Mouse (Mus musculus) left cerebral cortex, adult 18-20 months (tissue): ENCODE measurements around the gene Dusp27. TPM values are rescaled to one million over a fixed set of nuclear protein-coding genes. Genes with fewer than 3 reads are reported as not detected.
"Not testable (repeated sequence)": the region's sequence is repeated elsewhere in the genome, so short reads cannot be mapped to it uniquely, and the experiment has no call there.

Experiments used
- DNase-seq, 2 experiments: peaks; one replicate each; pipeline ENCODE4 v3.0.0; 2021 to 2022; ENCODE audit warnings: low spot score in 2 of 2, mixed read lengths in 1 of 2
- total RNA-seq, 2 experiments: library from RNA; stranded (reverse); gene quantifications; 2 replicates each; pipeline ENCODE4 v1.2.3; 2021

Dusp27 gene
- total RNA-seq, 2 experiments from 2014 or later = 0.28 to 0.30 TPM

DNA sequence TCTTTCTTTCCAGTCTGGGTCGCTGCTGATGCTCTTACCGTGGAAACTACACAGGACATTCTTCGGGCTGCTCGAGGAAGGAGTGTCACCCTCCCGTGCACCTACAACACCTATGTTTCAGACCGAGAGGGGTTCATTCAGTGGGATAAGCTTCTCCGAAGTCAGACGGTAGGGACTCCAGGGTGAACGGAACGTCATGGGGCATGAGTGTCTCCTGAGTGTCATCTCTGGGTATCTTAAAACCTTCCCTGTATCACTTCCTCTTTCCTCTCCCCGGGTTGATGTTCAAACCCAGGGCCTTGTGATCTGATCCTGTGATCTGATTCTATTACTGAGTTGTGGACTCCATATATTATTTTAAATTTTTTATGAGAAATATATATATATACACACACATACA, 18.9 kb upstream of the Dusp27 start:
- no peak for DNase-seq

DNA sequence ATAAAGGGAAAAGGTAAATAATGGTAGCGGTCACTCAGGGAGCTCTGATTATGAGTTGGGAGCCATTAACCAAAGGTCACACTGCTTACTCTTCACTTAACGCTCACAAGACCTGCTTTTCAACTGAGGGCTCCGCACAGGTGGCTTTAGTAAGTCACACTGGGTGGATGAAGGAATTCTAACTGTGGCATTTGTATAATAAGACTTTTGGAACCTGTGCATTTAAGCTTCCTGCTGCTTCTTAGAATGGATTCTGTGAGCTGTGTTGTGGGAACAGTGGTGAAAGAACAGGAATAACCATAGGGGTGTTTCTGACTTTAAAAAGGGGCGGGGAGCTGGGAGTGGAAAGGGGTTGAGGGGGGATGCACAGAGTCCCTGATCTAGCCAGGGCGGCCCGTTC, 14.6 kb upstream of the Dusp27 start:
- DNase-seq = no peak

DNA sequence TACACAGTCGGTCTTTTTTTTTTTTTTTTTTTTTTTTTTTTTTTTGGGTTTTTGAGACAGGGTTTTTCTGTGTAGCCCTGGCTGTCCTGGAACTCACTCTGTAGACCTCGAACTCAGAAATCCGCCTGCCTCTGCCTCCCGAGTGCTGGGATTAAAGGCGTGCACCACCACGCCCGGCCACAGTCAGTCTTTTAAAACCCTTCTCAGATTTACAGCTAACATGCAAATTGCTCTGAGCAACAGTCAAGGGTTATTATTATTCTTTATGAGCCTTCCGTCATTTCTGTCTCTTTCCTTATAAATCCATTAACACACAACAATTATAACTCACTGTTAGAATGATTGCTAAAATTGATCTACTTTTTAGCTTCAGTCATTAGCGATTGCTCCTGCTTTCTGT, 14.1 kb upstream of the Dusp27 start:
- DNase-seq = not testable (repeated sequence)

DNA sequence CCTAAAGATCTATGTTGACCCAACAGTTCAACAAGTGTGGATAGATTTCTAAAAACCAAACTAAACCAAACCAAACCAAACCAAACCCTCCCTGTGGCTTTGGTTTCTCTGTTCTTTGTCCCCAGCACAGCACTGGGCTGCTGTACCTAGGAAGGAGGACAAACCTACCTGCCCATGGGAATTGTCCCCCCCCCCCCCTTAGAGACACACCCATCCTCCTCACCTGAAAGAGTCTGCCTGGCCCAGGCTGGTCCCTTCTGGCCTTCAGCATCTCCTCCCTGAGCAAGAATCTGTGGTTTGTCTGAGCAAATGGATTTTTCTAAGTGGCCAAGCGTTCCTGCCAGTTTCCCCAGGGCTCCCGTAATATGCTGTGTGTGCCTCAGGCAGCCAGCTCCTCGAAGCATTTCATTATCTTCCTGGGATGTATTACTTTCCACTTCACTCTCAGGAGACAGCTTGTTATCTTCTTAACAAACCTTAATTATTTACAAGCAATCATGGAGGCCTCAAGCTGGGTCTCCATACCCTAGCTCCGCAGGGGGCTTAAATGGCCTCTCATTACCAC, 12.0 kb upstream of the Dusp27 start:
- DNase-seq = no peak

DNA sequence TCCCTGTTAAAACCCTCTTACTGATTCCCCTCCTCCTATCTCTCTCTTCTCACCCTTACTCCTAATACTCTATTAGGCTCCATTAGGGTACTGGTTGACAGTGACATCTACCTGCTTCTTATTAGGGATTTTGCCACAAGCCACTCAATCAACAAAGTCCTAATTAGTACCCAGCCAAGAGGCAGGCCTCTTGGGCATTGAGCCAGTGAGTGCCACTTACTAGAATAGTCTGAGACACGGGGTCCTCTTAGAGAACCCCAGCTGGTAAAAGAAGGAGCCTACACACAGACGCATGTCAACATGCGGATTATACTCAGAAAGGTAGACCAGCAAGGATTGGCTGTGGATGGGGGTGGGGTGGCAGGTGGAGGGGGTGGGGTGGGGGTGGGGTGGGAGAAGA, 11.4 kb upstream of the Dusp27 start:
- DNase-seq = no peak

DNA sequence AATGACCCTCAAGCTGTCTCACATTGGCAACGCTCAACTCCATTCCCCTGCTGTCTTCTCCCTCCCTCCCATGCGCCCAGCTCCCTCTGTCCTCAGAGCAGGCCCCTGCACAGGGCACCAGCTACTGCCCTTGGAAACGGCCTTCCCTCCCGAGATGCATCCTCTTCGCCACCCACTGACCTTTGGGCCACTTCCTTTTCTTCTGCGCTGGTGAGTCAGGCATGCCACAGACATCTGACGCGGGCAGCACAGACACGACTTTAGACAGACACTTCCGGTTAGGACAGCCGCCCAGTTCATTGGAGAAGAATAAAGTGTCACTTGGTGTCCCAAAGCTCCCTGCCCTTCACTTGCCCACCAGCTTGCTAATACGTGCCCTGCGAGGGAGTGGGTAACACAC, 10.4 kb upstream of the Dusp27 start:
- DNase-seq = no peak

DNA sequence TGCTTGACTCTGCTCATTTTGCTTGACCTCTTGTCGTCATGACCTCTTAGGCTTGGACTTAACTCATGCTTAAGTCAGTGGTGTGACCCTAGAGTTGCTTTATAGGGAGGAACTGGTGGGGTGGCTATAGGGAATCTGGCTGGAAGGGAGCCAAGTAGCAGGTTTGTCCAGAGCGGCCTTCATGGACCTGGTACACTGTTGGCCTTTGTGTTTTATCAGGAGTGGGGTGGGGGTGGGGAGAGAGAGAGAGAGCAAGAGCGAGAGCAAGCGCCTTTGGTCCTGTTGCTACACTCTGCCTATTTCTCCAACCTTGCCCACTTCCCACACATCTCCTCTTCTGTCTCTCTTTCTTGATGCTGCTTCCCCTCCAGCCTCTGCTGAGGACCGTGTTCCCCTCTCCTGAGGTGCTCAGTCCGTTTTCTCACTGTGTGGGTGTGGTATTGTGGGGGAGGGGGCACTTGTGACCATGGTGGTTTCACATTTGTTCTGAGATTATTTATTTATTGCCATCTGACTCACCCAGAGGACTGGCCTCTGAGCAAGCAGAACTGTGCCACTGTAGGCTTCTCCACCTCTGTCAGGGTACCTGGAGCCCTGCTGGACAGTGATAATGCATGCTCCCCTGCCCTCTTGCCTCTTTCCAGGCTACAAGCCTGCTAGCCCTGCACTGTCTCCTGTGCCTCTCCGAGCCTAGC, 9.7 kb upstream of the Dusp27 start:
- no peak for DNase-seq

DNA sequence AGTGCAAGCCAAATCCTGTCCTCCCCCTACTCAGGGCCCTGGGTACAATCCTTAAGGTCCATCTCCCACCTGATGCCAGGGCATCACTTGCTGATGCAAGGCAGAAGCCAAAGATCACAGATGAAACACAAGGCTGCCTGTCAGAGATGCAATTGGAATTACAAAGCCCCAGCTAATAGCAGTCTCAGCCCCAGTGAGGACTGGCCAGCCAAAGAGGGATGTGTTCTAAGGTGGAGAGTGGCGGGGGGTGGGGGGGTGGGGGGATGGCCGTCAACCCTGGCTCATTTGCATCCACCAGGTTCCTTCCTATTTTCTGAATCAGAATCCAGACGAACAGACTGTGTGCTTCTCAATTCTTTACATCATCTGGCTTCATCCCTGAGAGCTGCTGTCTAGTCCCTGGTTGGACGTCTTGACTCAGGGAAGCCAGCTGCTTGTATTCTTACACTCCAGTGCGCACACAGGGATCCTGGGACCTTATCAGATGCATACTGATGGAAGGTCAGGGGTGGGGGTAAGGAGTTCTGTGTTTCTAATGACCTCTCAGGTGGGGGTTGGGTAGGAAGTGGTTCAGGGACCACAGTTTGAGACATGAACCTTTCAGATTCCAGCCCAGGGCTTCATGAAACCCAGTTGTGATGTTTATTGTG, 7.5 kb upstream of the Dusp27 start:
- DNase-seq = no peak

DNA sequence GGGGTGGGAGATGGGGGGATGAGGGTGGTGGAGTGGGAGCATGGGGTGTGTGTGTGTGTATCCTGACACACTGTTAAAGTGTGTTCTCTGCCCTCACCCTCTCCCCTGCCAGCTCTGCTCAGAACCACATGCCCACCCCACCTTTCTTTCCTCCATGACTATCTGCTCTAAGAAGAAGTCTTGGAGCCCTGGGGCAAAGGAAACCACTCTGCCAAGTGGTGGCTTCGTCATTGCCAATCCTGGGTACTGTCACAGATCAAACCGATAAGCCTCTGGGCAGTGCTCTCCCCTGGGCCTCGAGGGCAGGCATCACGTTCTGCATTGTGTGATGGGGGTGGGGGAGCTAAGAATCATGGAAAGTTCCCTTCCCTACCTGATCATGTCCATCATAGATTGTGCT, 4.6 kb upstream of the Dusp27 start:
- no peak for DNase-seq

DNA sequence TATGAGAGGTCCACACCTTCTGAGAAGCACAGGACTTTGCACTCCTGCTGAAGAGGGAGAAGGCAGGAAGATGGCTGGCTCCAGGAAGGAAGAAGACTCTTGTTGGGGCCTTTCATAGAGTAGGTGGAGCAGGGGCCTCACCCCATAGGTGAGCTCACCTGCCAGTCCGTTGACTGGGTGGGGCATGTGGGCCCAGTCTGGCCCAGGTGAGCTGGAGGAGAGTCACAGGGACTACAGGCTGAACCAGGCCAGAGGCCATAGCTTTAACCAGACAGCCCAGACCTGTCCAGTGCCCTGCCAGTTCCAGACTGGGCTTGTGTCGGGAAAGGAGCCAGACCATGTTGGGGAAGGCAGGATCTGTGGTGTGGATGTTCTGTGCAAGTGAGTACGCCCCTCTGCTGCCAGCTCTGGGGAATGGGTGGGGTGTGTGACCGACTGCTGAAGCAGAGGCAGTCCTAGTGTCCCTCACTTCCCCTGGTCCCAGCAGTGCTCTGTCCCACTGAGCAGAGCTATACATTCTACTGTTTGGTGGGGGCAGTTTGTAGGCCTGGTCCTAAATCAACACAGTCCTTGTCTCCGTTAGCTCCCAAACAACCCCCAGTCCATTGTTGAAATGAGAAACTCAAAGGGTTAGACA, 2.6 kb upstream of the Dusp27 start, which contains the start of gene Gpa33:
Gene Gpa33, plus strand, starts transcription at position 15 of the 637 bp plus-strand sequence.
- DNase-seq = no peak

DNA sequence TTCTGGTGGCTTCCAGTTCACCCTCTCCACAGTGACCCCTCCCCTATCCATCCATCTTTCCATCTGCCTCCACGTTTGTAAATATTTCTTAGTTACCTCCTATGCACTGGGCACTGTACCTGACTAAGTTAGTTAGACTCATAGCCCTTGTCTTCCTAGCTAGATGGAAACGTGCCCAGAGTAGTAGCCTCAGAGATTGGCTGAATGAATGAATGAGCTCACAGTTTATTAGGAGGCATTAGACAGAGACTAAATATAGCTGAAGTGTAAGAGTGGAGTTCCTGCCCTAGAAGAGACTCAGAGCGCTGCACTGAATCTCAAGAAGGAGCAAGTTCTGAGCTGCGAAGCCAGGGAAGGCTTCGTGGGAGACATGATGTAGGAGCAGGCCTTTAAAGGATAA, 829 bp upstream of the Dusp27 start:
- no peak for DNase-seq

DNA sequence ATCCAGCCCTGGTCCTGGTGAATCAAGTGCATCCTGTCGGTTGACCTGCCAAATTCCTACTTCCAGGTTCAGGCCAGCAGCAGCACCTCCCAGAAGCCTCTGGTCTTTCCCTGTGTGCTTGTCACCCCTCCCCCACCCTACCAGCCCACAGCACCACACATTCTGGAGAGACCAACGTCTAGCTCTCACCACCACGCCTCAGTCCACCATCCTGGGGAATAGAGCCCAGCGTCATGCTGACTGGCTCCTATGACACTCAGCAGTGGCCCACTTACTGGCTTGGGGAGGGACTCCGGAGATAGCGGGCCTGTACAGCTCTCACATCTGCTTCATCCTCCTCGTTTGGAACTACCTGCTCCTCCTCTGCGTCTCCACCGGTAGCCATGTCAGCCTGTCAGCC, 927 bp downstream of the Dusp27 start:
- DNase-seq = no peak

DNA sequence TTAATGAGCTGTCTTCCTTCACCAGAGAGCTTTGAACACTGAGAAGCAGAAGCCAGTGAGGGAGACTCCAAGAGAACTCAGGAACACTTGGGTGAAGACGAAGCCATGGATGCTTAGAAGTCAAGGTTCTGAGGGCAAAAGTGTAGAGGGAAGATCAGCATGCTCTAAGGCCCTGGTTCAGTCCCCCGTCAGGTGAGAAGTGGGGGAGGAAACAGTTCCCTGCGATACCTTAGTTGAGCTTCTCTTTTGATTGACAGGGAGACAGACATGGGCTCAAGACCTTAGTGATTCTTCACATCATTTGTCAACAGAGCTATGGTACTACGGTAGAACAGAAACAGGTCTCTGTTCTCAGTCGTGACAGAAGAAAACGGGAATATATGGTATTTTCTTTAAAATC, 1.4 kb downstream of the Dusp27 start:
- DNase-seq = no peak

DNA sequence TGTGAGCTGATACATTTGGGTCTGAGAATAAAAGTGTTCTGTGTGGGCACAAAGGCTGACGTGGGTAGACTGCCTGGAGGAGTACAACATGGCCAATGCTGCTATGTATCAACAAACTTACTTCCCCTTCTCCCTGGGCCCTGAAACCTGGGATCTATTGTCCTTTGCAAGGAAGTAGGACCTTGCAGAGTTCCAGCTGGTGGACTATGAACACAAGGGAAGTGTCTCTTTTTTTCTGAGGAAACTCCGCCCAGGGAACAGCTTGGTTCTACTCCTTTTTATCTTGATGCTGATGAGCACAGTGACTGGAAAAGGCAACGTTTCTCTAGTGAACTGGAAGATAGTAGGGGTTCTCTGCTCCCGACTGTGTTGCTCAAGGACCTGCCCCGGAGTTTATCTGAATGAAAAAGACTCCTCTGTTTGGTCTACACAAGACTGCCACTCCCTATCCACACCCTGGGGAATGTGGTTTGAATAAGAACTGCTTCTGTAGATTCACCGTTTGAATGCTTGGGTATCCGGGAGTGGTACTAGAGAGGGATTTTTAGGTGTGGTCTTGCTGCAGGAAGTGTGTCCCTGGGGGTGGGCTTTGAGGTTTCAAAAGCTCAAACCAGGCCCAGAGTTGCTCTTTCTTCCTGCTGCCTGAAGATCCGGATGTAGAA, 2.7 kb downstream of the Dusp27 start:
- DNase-seq = no peak

DNA sequence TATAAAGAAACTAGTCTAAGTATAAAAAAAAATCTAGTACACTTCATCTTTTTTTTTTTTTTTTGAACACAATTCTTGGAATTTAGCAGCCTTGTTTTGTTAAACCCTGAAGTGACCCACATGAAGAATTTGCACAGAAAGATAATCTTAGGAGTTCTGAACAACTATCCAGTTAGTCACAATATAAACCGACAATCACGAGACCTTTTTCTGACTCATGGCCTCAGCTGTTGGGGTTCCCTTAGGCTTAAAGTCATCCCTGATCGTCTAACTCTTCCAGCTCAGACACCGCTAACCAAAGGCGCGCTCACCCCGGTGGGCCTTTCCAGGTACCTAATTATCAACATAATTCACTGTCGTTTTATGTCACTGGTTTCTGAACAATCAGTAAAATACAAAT, 4.0 kb downstream of the Dusp27 start:
- DNase-seq = no peak

DNA sequence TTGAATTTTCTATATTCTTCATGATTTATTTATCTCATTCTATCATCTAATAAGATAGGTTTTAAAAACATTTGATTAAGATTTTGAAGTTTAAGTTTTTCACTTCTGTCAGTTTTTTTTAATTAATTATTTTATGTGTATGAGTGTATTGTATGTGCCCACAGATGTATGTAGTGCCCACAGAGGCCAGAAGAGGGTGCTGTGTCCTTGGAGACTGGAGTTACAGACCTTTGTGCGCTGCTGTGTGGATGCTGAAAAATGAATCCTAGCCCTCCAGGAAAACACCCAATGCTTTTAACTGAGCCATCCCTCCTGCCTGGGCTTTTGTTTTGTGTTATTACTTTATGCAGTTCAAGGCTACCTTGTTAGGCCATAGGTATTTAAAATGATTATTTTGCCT, 4.7 kb downstream of the Dusp27 start:
- no peak for DNase-seq

DNA sequence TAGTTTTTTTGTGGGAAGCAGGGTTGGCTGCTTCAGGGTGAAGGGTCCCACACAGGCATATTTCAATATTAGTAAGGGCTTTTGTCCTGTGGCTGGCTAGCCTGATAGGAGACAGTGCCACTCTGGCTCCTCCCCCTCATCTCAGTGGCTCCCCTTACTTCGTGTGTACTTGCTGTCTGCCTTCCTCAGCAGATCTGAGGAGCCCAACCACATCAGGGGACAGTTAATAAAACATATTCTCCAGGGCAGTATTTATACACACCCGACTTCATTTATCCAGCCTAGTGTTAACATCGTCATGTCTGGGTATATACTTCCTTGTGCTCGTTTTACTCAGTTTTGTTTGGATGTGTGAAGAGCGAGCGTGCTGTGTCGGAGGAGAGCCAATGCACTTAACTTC, 5.6 kb downstream of the Dusp27 start:
- DNase-seq = no peak

DNA sequence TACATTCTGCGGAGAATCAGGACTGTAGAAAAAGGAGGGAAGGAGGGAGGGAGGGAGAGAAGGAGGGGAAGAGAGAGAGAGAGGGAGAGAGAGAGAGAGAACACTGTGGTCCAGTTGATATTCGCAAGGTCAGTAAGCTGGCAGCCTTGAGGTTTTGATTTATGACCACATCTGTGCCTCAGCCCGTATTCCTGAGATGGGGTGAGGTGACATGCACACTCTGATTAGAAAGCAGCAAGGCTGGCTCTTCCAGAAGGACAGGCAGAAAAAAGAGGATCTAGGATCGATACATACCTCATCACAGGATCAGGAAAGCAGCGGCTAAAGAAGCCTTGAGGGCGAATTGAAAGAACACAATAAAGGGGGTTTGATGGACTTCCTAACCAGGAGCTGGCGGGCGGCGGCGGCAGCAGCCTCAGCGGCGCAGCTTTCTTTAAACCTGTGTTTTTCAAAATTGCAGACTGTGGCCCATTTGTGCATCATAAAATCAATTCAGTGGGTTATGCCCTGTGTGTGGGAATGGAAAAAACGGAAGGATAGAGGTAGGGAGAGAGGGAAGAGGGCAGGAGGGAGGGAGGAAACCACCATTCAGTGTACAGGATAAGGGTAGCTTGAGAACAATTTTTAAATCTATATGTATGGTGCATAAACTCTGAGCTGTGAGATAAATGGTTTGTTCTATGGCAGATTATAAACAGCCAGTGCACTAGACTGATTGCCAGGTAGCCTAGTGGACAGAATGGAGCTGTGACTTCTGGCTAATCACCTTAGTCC, 9.7 kb downstream of the Dusp27 start:
- no peak for DNase-seq

DNA sequence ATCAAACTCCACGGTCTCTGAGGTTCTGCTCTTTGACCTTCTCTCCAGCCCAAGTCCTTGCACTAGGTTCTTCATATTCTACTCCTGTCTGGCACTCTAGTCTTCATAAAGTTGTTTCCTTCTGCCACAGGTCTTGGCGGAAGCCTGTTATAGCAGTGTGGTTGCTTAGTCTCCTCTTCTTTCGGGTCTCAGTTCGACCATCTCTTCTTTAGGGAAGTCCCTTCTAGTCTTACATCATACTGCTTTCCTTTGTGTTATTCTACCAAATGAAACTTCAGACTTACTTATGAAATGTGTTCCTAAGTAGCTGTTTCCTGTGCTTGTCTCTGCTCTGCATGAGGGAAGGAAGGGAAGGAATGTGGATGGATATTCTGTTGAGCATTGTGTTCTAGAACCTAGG, 12.0 kb downstream of the Dusp27 start:
- no peak for DNase-seq

DNA sequence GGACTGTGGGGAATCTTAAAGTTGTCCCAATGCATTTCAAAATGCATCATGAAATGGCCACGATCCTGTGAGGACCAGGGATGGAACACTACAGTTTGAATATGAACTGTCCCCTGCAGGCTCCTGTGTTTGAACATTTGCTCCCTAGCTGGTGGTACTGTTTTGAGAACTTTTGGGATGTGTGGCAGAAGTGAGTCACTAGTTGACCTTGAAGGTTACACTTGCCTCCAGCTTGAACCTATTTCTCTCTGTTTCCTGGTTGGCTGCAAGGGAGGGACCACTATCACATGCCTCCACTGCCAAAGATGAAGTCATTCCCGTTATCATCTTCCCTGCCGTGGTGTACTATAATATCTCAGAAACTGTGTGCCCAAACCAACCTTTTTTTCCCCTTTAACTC, 12.7 kb downstream of the Dusp27 start:
- DNase-seq = no peak

DNA sequence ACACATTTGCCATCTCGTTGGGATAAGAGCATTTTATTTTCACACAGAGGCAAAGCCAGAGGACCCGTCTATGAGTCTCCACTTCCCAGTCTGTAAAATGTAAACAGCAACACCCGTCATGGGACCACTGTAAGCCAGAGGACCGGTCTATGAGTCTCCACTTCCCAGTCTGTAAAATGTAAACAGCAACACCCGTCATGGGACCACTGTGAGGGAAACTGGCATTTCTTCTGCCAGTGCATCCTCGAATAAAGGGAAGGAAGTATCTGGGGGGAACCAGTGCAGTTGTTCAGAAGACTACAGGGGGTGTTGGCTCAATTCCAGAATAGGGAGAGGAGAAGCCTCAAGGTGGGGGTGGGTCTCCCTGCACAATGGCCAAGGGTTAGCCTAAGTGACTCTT, 22.3 kb downstream of the Dusp27 start:
- DNase-seq = no peak
